8 mouse cellular contexts compared by ENCODE assay signal in genomic region chr2:38286433-38286732, GRCm38 (mm10). TPM values are rescaled to one million over a fixed set of nuclear protein-coding genes. Genes with fewer than 3 reads are reported as not detected.
DNase-seq lines count a peak whose midpoint lies in the region; ATAC-seq and TF ChIP-seq lines count a peak whose summit lies in the region.

No protein-coding gene starts in this region.

- no peaks in the 10 kb centered on the region for H3K27me3 ChIP-seq in hindbrain, embryonic 14.5 days (ENCODE audit: control insufficient read depth, insufficient read depth, low read length)
- peaks cover 23% of the 10 kb centered on the region for H3K27me3 ChIP-seq in midbrain, embryonic 10.5 days (ENCODE audit: low read depth, poor library complexity, severe bottlenecking)

- ATAC-seq in hindbrain, embryonic 14.5 days (ENCODE audit: low FRiP score) = no peak

- peak overlapping the region; percentile 94 for H3K4me3 ChIP-seq in layer of hippocampus, adult 2 months
- H3K4me3 ChIP-seq in hindbrain, embryonic 14.5 days (replicated peaks; ENCODE audit: low read length) = peak overlapping the region; percentile 69
- H3K4me3 ChIP-seq in midbrain, embryonic 10.5 days = peak overlapping the region; percentile 91

- no peaks in the 10 kb centered on the region for H3K9me3 ChIP-seq in hindbrain, embryonic 14.5 days (ENCODE audit: control insufficient read depth, low read length)
- no peaks in the 10 kb centered on the region for H3K9me3 ChIP-seq in midbrain, embryonic 10.5 days (replicated peaks)

- H3K9ac ChIP-seq in hindbrain, embryonic 14.5 days = peak overlapping the region; percentile 79

- 15% methylated on average over 4 of the region's 4 CpGs for WGBS in hindbrain, embryonic 14.5 days
- 15% methylated on average over 4 of the region's 4 CpGs for WGBS in midbrain, embryonic 10.5 days

- no peak for TF ChIP-seq CTCF in layer of hippocampus, adult 2 months (conservative IDR thresholded peaks at IDR 0.05)

- H3K36me3 ChIP-seq in hindbrain, embryonic 14.5 days (replicated peaks; ENCODE audit: control insufficient read depth, insufficient read depth) = no peaks in the 10 kb centered on the region
- H3K36me3 ChIP-seq in midbrain, embryonic 10.5 days = no peaks in the 10 kb centered on the region

- peak overlapping the region; percentile 71 for H3K4me2 ChIP-seq in hindbrain, embryonic 14.5 days (replicated peaks)

- peaks cover 14% of the 10 kb centered on the region for H3K4me1 ChIP-seq in hindbrain, embryonic 14.5 days (replicated peaks; ENCODE audit: control insufficient read depth, insufficient read depth, low read length)
- peaks cover 22% of the 10 kb centered on the region for H3K4me1 ChIP-seq in midbrain, embryonic 10.5 days

- H3K27ac ChIP-seq in layer of hippocampus, adult 2 months = peak overlapping the region; percentile 98
- peak overlapping the region; percentile 85; the same call in 1 of the 2 replicates for H3K27ac ChIP-seq in hindbrain, embryonic 14.5 days
- H3K27ac ChIP-seq in midbrain, embryonic 10.5 days (replicated peaks) = peak overlapping the region; percentile 96

- no peak for DNase-seq in layer of hippocampus, adult 2 months (ENCODE audit: low spot score in 2 of 2)
- no peak for DNase-seq in layer of hippocampus, adult 9-10 months (ENCODE audit: low spot score)
- peak; percentile 44 for DNase-seq in c-Kit-positive CD71-positive TER-119-negative erythroid progenitor cells, embryonic 14.5 days (ENCODE audit: low read depth)
- peak; percentile 27 for DNase-seq in hindbrain, embryonic 14.5 days (ENCODE audit: low spot score)
- DNase-seq in midbrain, embryonic 10.5 days (ENCODE audit: low spot score) = no peak
- DNase-seq in layer of hippocampus, postnatal 14 days (ENCODE audit: low spot score in 2 of 2) = no peak
- DNase-seq in thymus, adult 18-20 months = no peak
- DNase-seq in adrenal gland, adult 2 months = no peak

RNA-seq across cellular contexts. Expression of gene Dennd1a, which starts 0.8 kb away (rescaled TPM):
- total RNA-seq in layer of hippocampus, adult 2 months (2021) = 10 to 100 TPM; 80.3 to 86.5 TPM
- 16.7 TPM in 2 replicates for polyA plus RNA-seq in hindbrain, embryonic 14.5 days (2014; fragmentation: Nextera tagmentation; extraction: Ambion mirVana)
- 10.1 and 13.3 TPM in 2 replicates for polyA plus RNA-seq in midbrain, embryonic 10.5 days (2016; fragmentation: Nextera tagmentation; extraction: Ambion mirVana)
- total RNA-seq in layer of hippocampus, postnatal 14 days (2021) = 10 to 100 TPM; 73.9 to 74.1 TPM
- total RNA-seq in adrenal gland, adult 2 months (2021) = 10 to 100 TPM; 23.6 to 26.4 TPM
- polyA plus RNA-seq in adrenal gland, adult 2 months (2012; rRNA removed) = 25.0 and 29.8 TPM in 2 replicates

RNA-seq across cellular contexts. Expression of gene Lhx2, which starts 52.7 kb away (rescaled TPM):
- 10 to 100 TPM; 96.6 to 99.5 TPM for total RNA-seq in layer of hippocampus, adult 2 months (2021)
- 13.2 and 18.7 TPM in 2 replicates for polyA plus RNA-seq in hindbrain, embryonic 14.5 days (2014; fragmentation: Nextera tagmentation; extraction: Ambion mirVana)
- 23.3 and 29.0 TPM in 2 replicates for polyA plus RNA-seq in midbrain, embryonic 10.5 days (2016; fragmentation: Nextera tagmentation; extraction: Ambion mirVana)
- 100 to 1,000 TPM in 1 of 2 experiments, 10 to 100 TPM in 1; 96.7 to 100 TPM for total RNA-seq in layer of hippocampus, postnatal 14 days (2021)
- total RNA-seq in adrenal gland, adult 2 months (2021) = not detected
- polyA plus RNA-seq in adrenal gland, adult 2 months (2012; rRNA removed) = 0.07 TPM in 1 of 2 replicates, not detected in the other

Comparison
In these comparisons a context has a peak if more than half of its experiments do, and no peak if none do; other contexts are left out.
1. DNase-seq: peak in c-Kit-positive CD71-positive TER-119-negative erythroid progenitor cells, embryonic 14.5 days (single experiment) and hindbrain, embryonic 14.5 days (single experiment); none in layer of hippocampus, adult 2 months (0 of 2), layer of hippocampus, adult 9-10 months (single experiment), midbrain, embryonic 10.5 days (single experiment), layer of hippocampus, postnatal 14 days (0 of 2), thymus, adult 18-20 months (0 of 2) and adrenal gland, adult 2 months (single experiment).
2. RNA of gene Lhx2, which starts 52.7 kb away (total RNA-seq): 96.7 to 100 TPM in layer of hippocampus, postnatal 14 days and 96.6 to 99.5 TPM in layer of hippocampus, adult 2 months; not detected in adrenal gland, adult 2 months; every median in the first group is over 10 times any median in the second.
3. Peak in every context shown above with its lines, with median percentiles within 50 percentile points of each other: H3K27ac ChIP-seq and H3K4me3 ChIP-seq.